Mouse (Mus musculus) brain, adult 2 months (tissue): ENCODE measurements around the gene Krtap19-1.
A peak's percentile ranks its signal among the peaks of the same experiment; 100 is the strongest.

Experiments used
- DNase-seq: peaks from one replicate; pipeline ENCODE4 v3.0.0; 2011; ENCODE audit warnings: low read depth, low spot score

The Krtap19-1 gene

GRCm38 (mm10) chr16:88869311-88869710, at the start of gene Krtap19-1:
Gene Krtap19-1, minus strand, starts transcription at chr16:88869411.
- no peak for DNase-seq

DNA sequence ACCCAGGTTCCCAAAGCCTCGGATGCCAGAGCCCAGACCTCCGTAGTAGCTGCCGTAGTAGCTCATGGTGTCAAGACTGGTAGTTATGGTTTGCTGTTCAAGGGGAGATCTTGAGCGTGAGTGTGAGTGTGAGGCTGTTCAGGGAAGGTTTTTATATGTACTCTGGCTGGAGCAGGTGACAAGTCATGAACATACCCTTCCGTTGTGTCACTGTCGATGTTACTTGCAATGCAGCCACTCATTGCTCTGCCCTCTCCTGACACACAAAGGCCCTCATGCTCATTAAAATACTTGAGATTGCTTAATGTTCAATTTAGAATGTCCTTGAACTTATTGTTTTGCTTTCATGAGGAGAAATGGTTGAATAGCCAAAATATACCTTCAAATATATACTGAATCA, 27.1 kb upstream of the Krtap19-1 start, which contains the start of gene Krtap19-5:
TSS of gene Krtap19-5 (minus strand) at position 101 of the 400 bp plus-strand sequence.
- DNase-seq: no peak

- DNase-seq: peak; percentile 4
These were observed 17.7 kb upstream of the Krtap19-1 start for GRCm38 (mm10) chr16:88886870-88887269.

DNA sequence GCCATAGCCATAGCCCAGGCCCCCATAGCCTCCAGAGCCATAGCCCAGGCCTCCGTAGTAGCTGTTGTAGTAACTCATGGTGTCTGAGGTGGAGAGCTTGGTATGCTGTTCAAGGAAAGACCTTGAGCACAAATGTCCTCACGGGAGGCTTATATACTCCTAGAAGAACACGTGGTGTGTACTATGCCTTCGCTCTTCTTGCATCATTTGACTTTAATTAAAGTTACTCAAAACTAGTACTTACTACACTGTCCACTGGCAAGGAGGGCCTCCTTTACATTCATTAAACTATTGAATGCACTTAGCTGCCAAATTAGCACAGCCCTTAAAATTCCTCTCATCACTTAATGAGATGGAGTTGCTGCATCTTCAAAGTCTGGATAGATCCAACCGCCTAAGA, 15.8 kb upstream of the Krtap19-1 start, which contains the start of gene Krtap19-4:
TSS of gene Krtap19-4 (minus strand) at position 101 of the 400 bp plus-strand sequence.
- DNase-seq: no peak

DNA sequence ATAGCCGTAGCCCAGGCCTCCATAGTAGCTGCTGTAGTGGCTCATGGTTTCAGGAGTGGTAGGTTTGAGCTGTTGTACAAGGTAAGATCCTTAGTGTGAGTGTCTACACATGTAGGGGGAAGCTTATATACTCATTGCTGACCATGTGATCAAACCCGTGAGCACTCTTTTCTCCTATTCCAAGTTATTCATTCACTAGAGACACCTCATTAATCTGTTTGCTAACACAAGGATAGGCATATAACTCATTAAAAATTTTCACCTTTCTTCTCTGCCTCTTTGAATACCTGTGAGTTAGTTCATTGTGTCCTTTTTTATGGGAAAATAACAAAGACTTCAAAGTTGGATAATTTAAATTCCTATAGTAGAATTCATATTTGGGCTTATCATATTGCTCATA, 8.7 kb upstream of the Krtap19-1 start, which contains the start of gene Krtap19-3:
TSS of gene Krtap19-3 (minus strand) at position 101 of the 400 bp plus-strand sequence.
- DNase-seq: no peak

DNA sequence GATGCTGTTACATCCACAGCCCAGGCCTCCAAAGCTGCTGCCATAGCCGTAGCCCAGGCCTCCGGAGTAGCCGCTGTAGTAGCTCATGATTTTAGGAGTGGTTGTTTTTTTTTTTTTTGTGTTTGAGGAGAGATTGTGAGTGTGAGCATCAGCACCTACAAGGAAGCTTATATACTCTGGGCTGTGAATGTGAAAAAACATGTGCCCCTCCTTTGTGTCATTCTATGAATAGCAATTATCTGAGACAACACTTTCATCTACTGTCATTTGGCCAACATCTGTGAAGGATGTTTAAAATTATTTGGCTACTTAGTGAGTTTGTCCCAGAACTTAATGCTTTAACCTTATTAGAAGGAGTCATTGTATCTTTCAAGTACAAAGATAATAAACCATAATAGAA, 5.0 kb upstream of the Krtap19-1 start, which contains the start of gene Krtap19-2:
TSS of gene Krtap19-2 (minus strand) at position 101 of the 400 bp plus-strand sequence.
- DNase-seq: no peak

DNA sequence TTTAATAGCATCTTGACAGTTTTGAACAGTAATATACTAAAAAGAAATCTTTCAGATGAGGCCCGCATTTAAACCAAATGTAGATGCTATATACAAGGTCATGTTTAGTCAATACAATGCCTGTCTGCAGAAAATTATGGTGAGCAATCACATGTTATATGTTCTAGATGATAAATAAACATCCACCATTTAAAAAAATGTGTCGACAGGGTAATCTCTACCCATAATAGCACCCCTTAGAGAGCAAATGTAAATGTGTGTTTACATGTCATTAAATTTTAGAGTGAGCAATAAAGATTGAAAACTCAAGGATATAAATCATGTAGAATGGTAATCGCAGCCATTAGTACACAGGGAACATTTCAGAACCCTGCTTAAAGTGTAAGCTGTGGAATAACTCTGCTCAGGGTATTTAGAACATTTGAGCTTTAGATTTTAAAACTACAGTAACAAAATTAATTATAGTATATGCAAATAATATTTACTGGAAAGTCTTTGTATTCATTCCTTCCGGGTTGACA, 4.3 kb downstream of the Krtap19-1 start:
- DNase-seq: no peak

- DNase-seq: peak; percentile 28
These were observed 17.8 kb downstream of the Krtap19-1 start for GRCm38 (mm10) chr16:88851450-88851849.

GRCm38 (mm10) chr16:88848558-88848957, 20.7 kb downstream of the Krtap19-1 start:
- DNase-seq: no peak

DNA sequence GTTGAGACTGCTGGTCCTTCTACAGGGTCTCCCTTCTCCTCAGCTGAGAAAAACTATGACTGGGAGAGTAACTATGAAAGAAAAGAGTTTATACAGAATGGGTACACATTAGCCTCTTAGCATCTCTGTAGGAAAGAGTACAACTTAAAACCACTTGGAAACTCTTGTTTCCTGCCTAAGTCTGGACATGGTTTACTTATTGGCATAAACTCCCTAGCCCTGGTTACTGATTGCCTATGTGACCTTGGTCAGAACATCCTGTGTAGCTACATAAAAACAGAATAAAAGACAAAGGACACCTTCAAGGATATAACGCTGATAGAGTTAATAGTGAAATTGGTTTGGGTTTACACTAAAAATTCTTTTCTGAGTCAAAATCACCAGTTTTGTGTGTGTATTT, 21.8 kb downstream of the Krtap19-1 start:
- no peak for DNase-seq

- no peak for DNase-seq
These were observed 42.2 kb downstream of the Krtap19-1 start for GRCm38 (mm10) chr16:88826978-88827377.

GRCm38 (mm10) chr16:88826095-88826652, 43.0 kb downstream of the Krtap19-1 start, which contains the start of gene Krtap14:
Gene Krtap14, minus strand, starts transcription at chr16:88826145.
- peak; percentile 8 for DNase-seq

- peak; percentile 35 for DNase-seq
These were observed 45.5 kb downstream of the Krtap19-1 start for GRCm38 (mm10) chr16:88823736-88824135.

DNA sequence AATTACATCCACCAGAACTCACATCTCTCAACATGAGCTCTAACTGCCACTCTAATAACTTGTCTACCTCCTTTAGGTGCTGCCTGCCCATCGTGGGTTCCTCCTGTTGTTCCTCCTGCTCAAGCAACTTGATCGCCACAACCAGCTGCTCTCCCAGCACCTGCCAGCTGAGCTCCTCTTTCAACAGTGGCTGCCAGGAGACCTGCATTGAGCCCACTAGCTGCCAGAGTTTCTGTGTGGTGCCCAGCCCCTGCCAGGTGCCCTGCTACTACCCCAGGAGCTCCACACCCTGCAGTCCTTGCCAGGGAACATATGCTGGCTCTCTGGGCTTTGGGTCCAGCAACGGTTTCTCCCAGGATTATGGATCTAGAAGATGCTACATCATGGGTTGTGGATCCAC, 49.1 kb downstream of the Krtap19-1 start, which contains the start of gene Krtap15:
TSS of gene Krtap15 (plus strand) at position 150 of the 400 bp plus-strand sequence.
- no peak for DNase-seq
